Mouse (Mus musculus): ENCODE measurements at regions not wholly inside any gene's neighbourhood (a gene's known extent, or its start where the extent isn't known, plus 50 kb on each side); places are given as distances from the start of the nearest gene placed in this dataset.
"Not testable (repeated sequence)": the region's sequence is repeated elsewhere in the genome, so short reads cannot be mapped to it uniquely, and the experiment has no call there.

GRCm38 (mm10) chr16:3334355-3334754, 256.5 kb upstream of the Olfr161 start:
- DNase-seq (ENCODE audit: low read depth, low spot score): not testable (repeated sequence)

DNA sequence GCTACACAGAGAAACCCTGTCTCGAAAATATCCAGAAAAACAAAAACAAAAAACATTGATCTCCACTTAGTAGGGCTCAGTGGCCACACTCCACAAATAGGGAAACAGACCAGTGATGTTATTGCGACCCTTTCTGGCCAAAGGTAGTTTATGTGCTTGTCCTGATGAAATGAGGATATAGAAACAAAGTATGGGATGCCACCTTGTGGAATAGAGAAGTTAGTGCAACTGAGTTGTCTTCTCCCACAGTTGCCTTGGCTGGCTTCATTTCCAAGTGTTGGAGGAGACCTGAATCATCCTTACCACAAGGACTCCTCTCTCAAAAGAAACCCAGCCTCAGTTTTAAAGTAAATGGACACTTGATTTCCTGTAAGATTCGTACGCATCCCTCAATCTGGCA, 247.5 kb upstream of the Olfr161 start:
- DNase-seq (ENCODE audit: low read depth, low spot score): not testable (repeated sequence)

GRCm38 (mm10) chr16:3344725-3345380, 246.0 kb upstream of the Olfr161 start:
- DNase-seq (ENCODE audit: low read depth, low spot score): not testable (repeated sequence)

DNA sequence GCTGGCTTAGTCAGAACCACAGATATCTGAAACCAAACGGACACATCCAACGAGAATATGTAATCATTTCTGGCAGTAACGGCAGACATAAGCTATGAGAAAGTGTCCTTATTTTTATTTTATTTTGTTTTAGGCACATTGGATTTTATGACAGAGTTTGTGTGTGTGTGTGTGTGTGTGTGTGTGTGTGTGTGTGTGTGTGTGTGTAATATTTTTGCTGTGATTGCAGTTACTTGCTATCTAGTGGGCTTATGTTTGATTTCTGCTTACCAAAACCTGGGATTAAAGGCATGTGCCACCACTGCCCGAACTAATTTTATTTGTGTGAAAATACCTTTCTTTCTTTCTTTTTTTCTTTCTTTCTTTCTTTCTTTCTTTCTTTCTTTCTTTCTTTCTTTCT, 241.5 kb upstream of the Olfr161 start:
- not testable (repeated sequence) for DNase-seq (ENCODE audit: low read depth, low spot score)

- DNase-seq (ENCODE audit: low read depth, low spot score): not testable (repeated sequence)
Measured at GRCm38 (mm10) chr16:3349850-3350547, 240.8 kb upstream of the Olfr161 start.

DNA sequence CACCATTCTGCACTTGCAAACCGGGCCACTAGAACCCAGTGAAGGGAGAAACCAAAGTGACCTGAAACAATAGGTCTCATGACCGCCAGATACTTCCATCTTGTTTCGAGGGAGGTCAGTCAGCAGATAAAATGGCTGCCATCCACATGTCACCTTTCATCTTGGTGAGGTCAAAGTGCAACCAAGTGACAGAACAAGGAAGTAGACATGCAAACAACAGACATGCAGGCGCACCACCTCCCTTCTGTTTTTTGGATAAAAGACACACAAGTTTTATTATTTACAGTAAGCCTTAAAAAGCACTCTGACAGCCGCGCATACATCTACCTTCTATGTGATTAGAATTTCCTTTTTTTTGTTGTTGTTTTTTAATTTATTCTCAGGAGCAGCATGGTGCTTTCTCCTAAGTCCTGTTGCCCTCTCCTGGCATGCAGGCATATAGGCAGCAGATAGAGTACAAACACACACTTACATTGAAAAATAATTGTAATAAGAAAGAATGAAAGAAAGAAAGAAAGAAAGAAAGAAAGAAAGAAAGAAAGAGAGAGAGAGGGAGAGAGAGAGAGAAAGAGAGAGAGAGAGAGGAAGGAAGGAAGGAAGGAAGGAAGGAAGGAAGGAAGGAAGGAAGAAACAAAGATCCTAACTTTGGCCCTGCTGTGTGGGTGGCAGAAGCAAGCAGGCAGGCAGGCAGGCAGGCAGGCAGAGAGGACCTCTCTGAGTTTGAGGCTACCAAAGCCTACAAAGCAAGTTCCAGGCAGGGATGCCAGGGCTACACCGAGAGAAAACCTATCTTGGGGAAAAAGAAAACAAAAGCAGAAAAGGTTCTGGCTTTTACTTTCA, 240.0 kb upstream of the Olfr161 start:
- DNase-seq (ENCODE audit: low read depth, low spot score): peak; percentile 22

DNA sequence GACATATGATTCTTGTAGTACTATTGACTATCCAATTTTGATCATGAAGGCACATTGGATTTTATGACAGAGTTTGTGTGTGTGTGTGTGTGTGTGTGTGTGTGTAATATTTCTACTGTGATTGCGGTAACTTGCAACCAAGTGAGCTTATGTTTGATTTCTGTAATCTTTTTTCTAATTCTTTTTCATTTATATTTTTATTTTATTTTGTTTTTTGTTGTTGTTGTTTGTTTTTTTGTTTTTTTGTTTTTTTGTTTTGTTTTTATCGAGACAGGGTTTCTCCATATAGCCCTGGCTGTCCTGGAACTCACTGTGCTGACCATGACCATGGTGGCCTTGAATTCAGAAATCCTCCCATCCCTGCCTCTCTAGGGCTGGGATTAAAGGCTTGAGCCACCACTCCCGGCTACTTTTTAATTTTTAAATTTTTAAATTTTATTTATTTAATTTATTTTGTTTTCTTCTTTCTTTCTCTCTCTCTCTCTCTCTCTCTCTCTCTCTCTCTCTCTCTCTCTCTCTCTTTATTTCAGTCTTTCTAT, 239.3 kb upstream of the Olfr161 start:
- DNase-seq (ENCODE audit: low read depth, low spot score): not testable (repeated sequence)

Data from skeletal muscle tissue, adult 2 months (tissue).